Mouse (Mus musculus): ENCODE data around the gene Baz1a. TPM values are rescaled to one million over a fixed set of nuclear protein-coding genes. Genes with fewer than 3 reads are reported as not detected.
A peak's percentile ranks its signal among the peaks of the same experiment; 100 is the strongest.

The Baz1a gene
- polyA plus RNA-seq (2017; shearing (Covaris generic)), result 10 to 100 TPM; 31.0 to 41.8 (median 34.4) TPM

- ATAC-seq, result no peak
Observed at GRCm38 (mm10) chr12:55013626-55014398, at the start of gene Baz1a. TSS of gene Baz1a (minus strand) at chr12:55014348.

GRCm38 (mm10) chr12:55062141-55062540, 48.0 kb upstream of the Baz1a start:
- ATAC-seq, result no peak

- no peak for ATAC-seq
Observed at GRCm38 (mm10) chr12:55061006-55061405, 46.9 kb upstream of the Baz1a start.

- peak; percentile 69 for ATAC-seq
Observed at GRCm38 (mm10) chr12:55060212-55060898, 46.2 kb upstream of the Baz1a start.

- peak; percentile 39 for ATAC-seq
Observed at GRCm38 (mm10) chr12:55059812-55060211, 45.7 kb upstream of the Baz1a start.

GRCm38 (mm10) chr12:55058865-55059615, 44.9 kb upstream of the Baz1a start:
- ATAC-seq, result no peak

- ATAC-seq, result no peak
Observed at GRCm38 (mm10) chr12:55056703-55057102, 42.6 kb upstream of the Baz1a start.

GRCm38 (mm10) chr12:55054551-55055241, 40.5 kb upstream of the Baz1a start:
- ATAC-seq, result no peak

GRCm38 (mm10) chr12:55053267-55053666, 39.1 kb upstream of the Baz1a start:
- ATAC-seq, result no peak

GRCm38 (mm10) chr12:55051210-55052173, 37.3 kb upstream of the Baz1a start:
- no peak for ATAC-seq

- ATAC-seq, result peak; percentile 93
Observed at GRCm38 (mm10) chr12:55049731-55050353, 35.7 kb upstream of the Baz1a start.

GRCm38 (mm10) chr12:55041011-55041410, 26.9 kb upstream of the Baz1a start:
- ATAC-seq, result peak; percentile 35

GRCm38 (mm10) chr12:55027088-55027487, 12.9 kb upstream of the Baz1a start:
- ATAC-seq, result peak; percentile 80

GRCm38 (mm10) chr12:55023284-55023683, 9.1 kb upstream of the Baz1a start:
- ATAC-seq, result no peak

- no peak for ATAC-seq
Observed at GRCm38 (mm10) chr12:55019421-55019877, 5.3 kb upstream of the Baz1a start.

GRCm38 (mm10) chr12:55017119-55017721, 3.1 kb upstream of the Baz1a start:
- no peak for ATAC-seq

- ATAC-seq, result peak; percentile 89
Observed at GRCm38 (mm10) chr12:55016339-55017118, 2.4 kb upstream of the Baz1a start.

GRCm38 (mm10) chr12:55015428-55015827, 1.3 kb upstream of the Baz1a start:
- no peak for ATAC-seq

- no peak for ATAC-seq
Observed at GRCm38 (mm10) chr12:55013031-55013430, 1.1 kb downstream of the Baz1a start.
